Mouse (Mus musculus): Measurements from ENCODE around the gene Ago3. TPM values are rescaled to one million over a fixed set of nuclear protein-coding genes. Genes with fewer than 3 reads are reported as not detected.

The Ago3 gene
- polyA plus RNA-seq, 1 experiment from 2014 or later = 8.7 TPM

GRCm38 (mm10) chr4:126450268-126450667, 20.9 kb upstream of the Ago3 start:
- H3K4me1 ChIP-seq (replicated peaks; ENCODE audit: insufficient read depth, low read length) = no peaks in the 10 kb centered on the region
- H3K9ac ChIP-seq (ENCODE audit: low read depth, low read length) = no peak overlapping the region
- H3K4me2 ChIP-seq (ENCODE audit: low read length) = no peak overlapping the region
- H3K27me3 ChIP-seq (ENCODE audit: insufficient read depth, low read length) = no peaks in the 10 kb centered on the region
- H3K4me3 ChIP-seq (replicated peaks; ENCODE audit: low read depth, low read length) = no peak overlapping the region
- H3K9me3 ChIP-seq (replicated peaks; ENCODE audit: low read length) = no peaks in the 10 kb centered on the region
- WGBS = 92% methylated on average over 1 of the region's 1 CpGs
- H3K27ac ChIP-seq = no peak overlapping the region
- H3K36me3 ChIP-seq (ENCODE audit: insufficient read depth, low read length) = peaks cover 49% of the 10 kb centered on the region
- DNase-seq (ENCODE audit: low spot score) (no peak), ATAC-seq (replicated peaks; ENCODE audit: low FRiP score, low read depth) (no peak)
- no peak for TF ChIP-seq CTCF (IDR thresholded peaks at IDR 0.05; ENCODE audit: low read depth)

GRCm38 (mm10) chr4:126447126-126447525, 17.8 kb upstream of the Ago3 start:
- WGBS = 81% methylated on average over 7 of the region's 7 CpGs
- DNase-seq (ENCODE audit: low spot score) (no peak), ATAC-seq (replicated peaks; ENCODE audit: low FRiP score, low read depth) (no peak)
- Histone ChIP-seq H3K4me2 (ENCODE audit: low read length) (no peak overlapping the region), H3K4me1 (replicated peaks; ENCODE audit: insufficient read depth, low read length) (no peaks in the 10 kb centered on the region), H3K36me3 (ENCODE audit: insufficient read depth, low read length) (peaks cover 40% of the 10 kb centered on the region), H3K27me3 (ENCODE audit: insufficient read depth, low read length) (no peaks in the 10 kb centered on the region), H3K27ac (no peak overlapping the region), H3K9me3 (replicated peaks; ENCODE audit: low read length) (no peaks in the 10 kb centered on the region), H3K9ac (ENCODE audit: low read depth, low read length) (no peak overlapping the region), H3K4me3 (replicated peaks; ENCODE audit: low read depth, low read length) (no peak overlapping the region)
- no peak for TF ChIP-seq CTCF (IDR thresholded peaks at IDR 0.05; ENCODE audit: low read depth)

- no peak overlapping the region for H3K9ac ChIP-seq (ENCODE audit: low read depth, low read length)
- H3K4me3 ChIP-seq (replicated peaks; ENCODE audit: low read depth, low read length) = no peak overlapping the region
- no peak for DNase-seq (ENCODE audit: low spot score)
- H3K27ac ChIP-seq = no peak overlapping the region
- H3K27me3 ChIP-seq (ENCODE audit: insufficient read depth, low read length) = no peaks in the 10 kb centered on the region
- no peak for TF ChIP-seq CTCF (IDR thresholded peaks at IDR 0.05; ENCODE audit: low read depth)
- 89% methylated on average over 3 of the region's 3 CpGs for WGBS
- no peaks in the 10 kb centered on the region for H3K9me3 ChIP-seq (replicated peaks; ENCODE audit: low read length)
- H3K4me2 ChIP-seq (ENCODE audit: low read length) = no peak overlapping the region
- no peak for ATAC-seq (replicated peaks; ENCODE audit: low FRiP score, low read depth)
- H3K4me1 ChIP-seq (replicated peaks; ENCODE audit: insufficient read depth, low read length) = no peaks in the 10 kb centered on the region
- peaks cover 49% of the 10 kb centered on the region for H3K36me3 ChIP-seq (ENCODE audit: insufficient read depth, low read length)
Measured at GRCm38 (mm10) chr4:126444528-126444927, 15.2 kb upstream of the Ago3 start.

- Histone ChIP-seq H3K36me3 (ENCODE audit: insufficient read depth, low read length) (peaks cover 36% of the 10 kb centered on the region), H3K9me3 (replicated peaks; ENCODE audit: low read length) (no peaks in the 10 kb centered on the region), H3K27me3 (ENCODE audit: insufficient read depth, low read length) (no peaks in the 10 kb centered on the region), H3K4me1 (replicated peaks; ENCODE audit: insufficient read depth, low read length) (no peaks in the 10 kb centered on the region), H3K9ac (ENCODE audit: low read depth, low read length) (no peak overlapping the region), H3K27ac (no peak overlapping the region), H3K4me2 (ENCODE audit: low read length) (no peak overlapping the region), H3K4me3 (replicated peaks; ENCODE audit: low read depth, low read length) (no peak overlapping the region)
- no peak for TF ChIP-seq CTCF (IDR thresholded peaks at IDR 0.05; ENCODE audit: low read depth)
- WGBS = 60% methylated on average over 5 of the region's 5 CpGs
- ATAC-seq (replicated peaks; ENCODE audit: low FRiP score, low read depth) = no peak
- DNase-seq (ENCODE audit: low spot score) = no peak
Measured at GRCm38 (mm10) chr4:126438261-126438660, 8.9 kb upstream of the Ago3 start.

GRCm38 (mm10) chr4:126436268-126436667, 6.9 kb upstream of the Ago3 start:
- 34% methylated on average over 2 of the region's 2 CpGs for WGBS
- ATAC-seq (replicated peaks; ENCODE audit: low FRiP score, low read depth) (no peak), DNase-seq (ENCODE audit: low spot score) (no peak)
- Histone ChIP-seq H3K4me3 (replicated peaks; ENCODE audit: low read depth, low read length) (no peak overlapping the region), H3K27me3 (ENCODE audit: insufficient read depth, low read length) (no peaks in the 10 kb centered on the region), H3K4me1 (replicated peaks; ENCODE audit: insufficient read depth, low read length) (no peaks in the 10 kb centered on the region), H3K4me2 (ENCODE audit: low read length) (no peak overlapping the region), H3K27ac (no peak overlapping the region), H3K9me3 (replicated peaks; ENCODE audit: low read length) (no peaks in the 10 kb centered on the region), H3K9ac (ENCODE audit: low read depth, low read length) (no peak overlapping the region), H3K36me3 (ENCODE audit: insufficient read depth, low read length) (peaks cover 20% of the 10 kb centered on the region; the same call in 1 of the 2 replicates)
- no peak for TF ChIP-seq CTCF (IDR thresholded peaks at IDR 0.05; ENCODE audit: low read depth)

GRCm38 (mm10) chr4:126434094-126434493, 4.7 kb upstream of the Ago3 start:
- no peaks in the 10 kb centered on the region for H3K4me1 ChIP-seq (replicated peaks; ENCODE audit: insufficient read depth, low read length)
- H3K27ac ChIP-seq = no peak overlapping the region
- H3K9me3 ChIP-seq (replicated peaks; ENCODE audit: low read length) = no peaks in the 10 kb centered on the region
- no peak overlapping the region for H3K4me3 ChIP-seq (replicated peaks; ENCODE audit: low read depth, low read length)
- ATAC-seq (replicated peaks; ENCODE audit: low FRiP score, low read depth) (no peak), DNase-seq (ENCODE audit: low spot score) (no peak)
- no peaks in the 10 kb centered on the region for H3K27me3 ChIP-seq (ENCODE audit: insufficient read depth, low read length)
- TF ChIP-seq CTCF (IDR thresholded peaks at IDR 0.05; ENCODE audit: low read depth) = no peak
- WGBS = 91% methylated on average over 2 of the region's 2 CpGs
- no peak overlapping the region for H3K4me2 ChIP-seq (ENCODE audit: low read length)
- no peak overlapping the region for H3K9ac ChIP-seq (ENCODE audit: low read depth, low read length)
- peaks cover 4% of the 10 kb centered on the region; the same call in 1 of the 2 replicates for H3K36me3 ChIP-seq (ENCODE audit: insufficient read depth, low read length)

GRCm38 (mm10) chr4:126433175-126433574, 3.8 kb upstream of the Ago3 start:
- no peak overlapping the region for H3K9ac ChIP-seq (ENCODE audit: low read depth, low read length)
- ATAC-seq (replicated peaks; ENCODE audit: low FRiP score, low read depth) (no peak), DNase-seq (ENCODE audit: low spot score) (no peak)
- no peaks in the 10 kb centered on the region for H3K27me3 ChIP-seq (ENCODE audit: insufficient read depth, low read length)
- no peak for TF ChIP-seq CTCF (IDR thresholded peaks at IDR 0.05; ENCODE audit: low read depth)
- H3K4me2 ChIP-seq (ENCODE audit: low read length) = no peak overlapping the region
- 93% methylated on average over 4 of the region's 4 CpGs for WGBS
- no peaks in the 10 kb centered on the region for H3K9me3 ChIP-seq (replicated peaks; ENCODE audit: low read length)
- 0 out of 2 replicates have a peak, but pooled peaks cover 4% of the 10 kb centered on the region for H3K36me3 ChIP-seq (ENCODE audit: insufficient read depth, low read length)
- H3K4me1 ChIP-seq (replicated peaks; ENCODE audit: insufficient read depth, low read length) = peaks cover 6% of the 10 kb centered on the region
- no peak overlapping the region for H3K4me3 ChIP-seq (replicated peaks; ENCODE audit: low read depth, low read length)
- no peak overlapping the region for H3K27ac ChIP-seq
